Mouse (Mus musculus): ENCODE measurements around the gene Etl4. TPM values are rescaled to one million over a fixed set of nuclear protein-coding genes. Genes with fewer than 3 reads are reported as not detected.

The Etl4 gene
- total and polyA plus RNA-seq, 2 experiments from 2014 or later: 4.8 to 10.9 TPM

GRCm38 (mm10) chr2:20516270-20516865 is 606.8 kb downstream of the Etl4 start:
- Histone ChIP-seq H3K4me1 (ENCODE audit: insufficient read depth, low read length) (peaks cover 3% of the 10 kb centered on the region; the same call in 1 of the 2 replicates), H3K36me3 (ENCODE audit: insufficient read depth, low read length) (no peaks in the 10 kb centered on the region), H3K27ac (ENCODE audit: low read depth, low read length) (no peak overlapping the region), H3K27me3 (ENCODE audit: insufficient read depth, low read length) (peaks cover 14% of the 10 kb centered on the region), H3K4me3 (ENCODE audit: low read depth, low read length) (no peak overlapping the region), H3K9ac (replicated peaks; ENCODE audit: low read length, poor library complexity, severe bottlenecking) (no peak overlapping the region), H3K4me2 (ENCODE audit: low read depth, low read length, poor library complexity, severe bottlenecking) (no peak overlapping the region), H3K9me3 (ENCODE audit: low read length) (no peaks in the 10 kb centered on the region)
- DNase-seq (ENCODE audit: low spot score) (no peak), ATAC-seq (ENCODE audit: low FRiP score) (no peak)
- TF ChIP-seq CTCF (IDR thresholded peaks at IDR 0.05): no peak
- WGBS: 91% methylated on average over 8 of the region's 8 CpGs

GRCm38 (mm10) chr2:20517853-20518252 is 608.3 kb downstream of the Etl4 start:
- H3K9ac ChIP-seq (replicated peaks; ENCODE audit: low read length, poor library complexity, severe bottlenecking): no peak overlapping the region
- TF ChIP-seq CTCF (IDR thresholded peaks at IDR 0.05): no peak
- DNase-seq (ENCODE audit: low spot score) (no peak), ATAC-seq (ENCODE audit: low FRiP score) (no peak)
- H3K4me1 ChIP-seq (ENCODE audit: insufficient read depth, low read length): peaks cover 3% of the 10 kb centered on the region; the same call in 1 of the 2 replicates
- no peak overlapping the region for H3K4me3 ChIP-seq (ENCODE audit: low read depth, low read length)
- H3K27ac ChIP-seq (ENCODE audit: low read depth, low read length): no peak overlapping the region
- no peak overlapping the region for H3K4me2 ChIP-seq (ENCODE audit: low read depth, low read length, poor library complexity, severe bottlenecking)
- H3K9me3 ChIP-seq (ENCODE audit: low read length): no peaks in the 10 kb centered on the region
- peaks cover 21% of the 10 kb centered on the region for H3K27me3 ChIP-seq (ENCODE audit: insufficient read depth, low read length)
- no peaks in the 10 kb centered on the region for H3K36me3 ChIP-seq (ENCODE audit: insufficient read depth, low read length)
- 89% methylated on average over 2 of the region's 2 CpGs for WGBS

- WGBS: 47% methylated on average over 2 of the region's 2 CpGs
- DNase-seq (ENCODE audit: low spot score) (peak; percentile 42), ATAC-seq (ENCODE audit: low FRiP score) (no peak)
- Histone ChIP-seq H3K36me3 (ENCODE audit: insufficient read depth, low read length) (no peaks in the 10 kb centered on the region), H3K4me3 (ENCODE audit: low read depth, low read length) (no peak overlapping the region), H3K9me3 (ENCODE audit: low read length) (no peaks in the 10 kb centered on the region), H3K4me1 (ENCODE audit: insufficient read depth, low read length) (peaks cover 3% of the 10 kb centered on the region; the same call in 1 of the 2 replicates), H3K4me2 (ENCODE audit: low read depth, low read length, poor library complexity, severe bottlenecking) (no peak overlapping the region), H3K27ac (ENCODE audit: low read depth, low read length) (no peak overlapping the region), H3K27me3 (ENCODE audit: insufficient read depth, low read length) (peaks cover 21% of the 10 kb centered on the region), H3K9ac (replicated peaks; ENCODE audit: low read length, poor library complexity, severe bottlenecking) (no peak overlapping the region)
- TF ChIP-seq CTCF (IDR thresholded peaks at IDR 0.05): no peak
These were observed 608.9 kb downstream of the Etl4 start for GRCm38 (mm10) chr2:20518506-20518905.

GRCm38 (mm10) chr2:20519447-20520098 is 610.0 kb downstream of the Etl4 start:
- DNase-seq (ENCODE audit: low spot score): peak; percentile 31

GRCm38 (mm10) chr2:20520099-20520475 is 610.5 kb downstream of the Etl4 start:
- peak overlapping the region; percentile 83 for H3K4me2 ChIP-seq (ENCODE audit: low read depth, low read length, poor library complexity, severe bottlenecking)
- no peak overlapping the region for H3K9ac ChIP-seq (replicated peaks; ENCODE audit: low read length, poor library complexity, severe bottlenecking)
- DNase-seq (ENCODE audit: low spot score) (no peak), ATAC-seq (ENCODE audit: low FRiP score) (0 out of 2 replicates have a peak, but pooled peaks have one; percentile 7)
- peak overlapping the region; percentile 39 for H3K4me3 ChIP-seq (ENCODE audit: low read depth, low read length)
- WGBS: 0% methylated on average over 12 of the region's 12 CpGs
- H3K27me3 ChIP-seq (ENCODE audit: insufficient read depth, low read length): peaks cover 21% of the 10 kb centered on the region
- no peaks in the 10 kb centered on the region for H3K36me3 ChIP-seq (ENCODE audit: insufficient read depth, low read length)
- H3K27ac ChIP-seq (ENCODE audit: low read depth, low read length): no peak overlapping the region
- no peaks in the 10 kb centered on the region for H3K9me3 ChIP-seq (ENCODE audit: low read length)
- no peak for TF ChIP-seq CTCF (IDR thresholded peaks at IDR 0.05)
- H3K4me1 ChIP-seq (ENCODE audit: insufficient read depth, low read length): peaks cover 3% of the 10 kb centered on the region; the same call in 1 of the 2 replicates

More at GRCm38 (mm10) chr2:20519447-20520098, 610.0 kb downstream of the Etl4 start:
- Histone ChIP-seq H3K27me3 (ENCODE audit: insufficient read depth, low read length) (peaks cover 21% of the 10 kb centered on the region), H3K9ac (replicated peaks; ENCODE audit: low read length, poor library complexity, severe bottlenecking) (0 out of 2 replicates have a peak overlapping the region, but pooled peaks have one; percentile 24), H3K4me3 (ENCODE audit: low read depth, low read length) (peak overlapping the region; percentile 39), H3K9me3 (ENCODE audit: low read length) (no peaks in the 10 kb centered on the region), H3K4me2 (ENCODE audit: low read depth, low read length, poor library complexity, severe bottlenecking) (peak overlapping the region; percentile 83), H3K4me1 (ENCODE audit: insufficient read depth, low read length) (peaks cover 3% of the 10 kb centered on the region; the same call in 1 of the 2 replicates), H3K36me3 (ENCODE audit: insufficient read depth, low read length) (no peaks in the 10 kb centered on the region), H3K27ac (ENCODE audit: low read depth, low read length) (no peak overlapping the region)
- TF ChIP-seq CTCF (IDR thresholded peaks at IDR 0.05): peak; percentile 14; the same call in 1 of the 2 replicates
- under 1% methylated on average over 39 of the region's 39 CpGs for WGBS
- ATAC-seq (ENCODE audit: low FRiP score): peak; percentile 62

Data from midbrain, postnatal 0 days (tissue).